Mouse (Mus musculus): ENCODE data around the gene Parp11.
A peak's percentile ranks its signal among the peaks of the same experiment; 100 is the strongest.
"Not testable (repeated sequence)": the region's sequence is repeated elsewhere in the genome, so short reads cannot be mapped to it uniquely, and the experiment has no call there.

Gene Parp11

GRCm38 (mm10) chr6:127495876-127496275, 49.2 kb downstream of the Parp11 start:
- Histone ChIP-seq H3K36me3 (ENCODE audit: control insufficient read depth, insufficient read depth, low read length, poor library complexity, severe bottlenecking) (0 out of 2 replicates have a peak, but pooled peaks cover 2% of the 10 kb centered on the region), H3K27me3 (ENCODE audit: control insufficient read depth, insufficient read depth, low read length, poor library complexity, severe bottlenecking) (no peaks in the 10 kb centered on the region)
- no peak for DNase-seq (ENCODE audit: low read depth, low spot score)

DNA sequence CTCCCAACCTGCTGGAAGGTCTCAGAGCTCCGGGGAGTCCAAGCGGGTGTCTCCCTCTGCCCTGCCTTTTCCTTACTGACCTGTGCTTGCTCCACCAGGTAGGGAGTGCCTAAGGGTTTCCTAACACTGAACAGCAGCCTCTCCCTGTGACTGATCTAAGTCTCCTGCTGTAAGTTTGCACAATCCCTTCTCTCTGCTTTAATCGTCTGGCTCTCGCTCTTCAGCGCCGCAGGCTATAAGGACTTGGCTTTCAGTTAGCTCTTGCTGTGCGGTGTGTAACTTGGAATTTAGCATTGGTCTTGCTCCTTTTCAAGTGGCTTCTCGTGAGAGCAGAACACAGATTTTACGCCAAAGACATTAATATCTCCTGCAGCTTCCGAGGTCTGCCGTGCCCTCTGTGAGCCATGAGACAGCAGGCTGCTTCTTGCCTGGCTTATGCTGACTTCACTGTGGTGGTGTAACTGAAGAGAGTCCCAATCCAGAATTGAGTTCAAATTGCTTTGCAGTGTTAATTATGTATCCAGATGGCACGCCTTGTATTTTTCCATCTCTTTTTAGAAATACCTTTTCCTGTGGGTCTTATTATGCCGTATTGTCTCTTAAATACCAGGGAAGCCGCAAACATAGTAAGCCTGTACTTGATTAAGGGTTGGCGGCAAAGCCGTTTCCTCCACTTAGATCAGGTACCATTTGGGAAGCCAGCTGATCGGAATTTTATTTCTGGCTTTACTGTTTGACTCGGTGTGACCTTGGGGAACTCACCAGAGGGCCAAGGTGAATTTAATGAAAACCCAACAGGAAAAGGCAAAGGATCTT, 50.4 kb downstream of the Parp11 start:
- no peak for DNase-seq (ENCODE audit: low read depth, low spot score)
- Histone ChIP-seq H3K27me3 (ENCODE audit: control insufficient read depth, insufficient read depth, low read length, poor library complexity, severe bottlenecking) (no peaks in the 10 kb centered on the region), H3K36me3 (ENCODE audit: control insufficient read depth, insufficient read depth, low read length, poor library complexity, severe bottlenecking) (0 out of 2 replicates have a peak, but pooled peaks cover 2% of the 10 kb centered on the region)

DNA sequence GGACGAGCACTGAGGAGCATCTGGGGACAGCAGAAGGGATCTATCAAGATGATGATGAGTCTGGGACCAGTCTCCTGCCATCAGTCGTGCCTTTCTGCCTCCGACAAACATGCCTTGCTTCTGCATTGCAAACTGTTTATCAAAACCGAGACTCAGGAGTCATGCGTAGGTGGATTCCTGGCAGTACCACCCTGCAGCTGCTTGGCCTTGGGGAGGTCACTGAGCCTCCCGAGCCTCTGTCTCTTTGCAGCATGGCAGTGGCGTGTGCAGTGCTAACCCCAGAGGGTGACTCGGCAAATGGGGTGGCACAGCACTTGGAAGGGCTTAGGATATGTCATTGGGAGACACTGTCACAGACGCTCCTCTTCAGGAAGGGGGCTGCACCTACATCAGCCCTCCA, 53.5 kb downstream of the Parp11 start:
- H3K36me3 ChIP-seq (ENCODE audit: control insufficient read depth, insufficient read depth, low read length, poor library complexity, severe bottlenecking), result no peaks in the 10 kb centered on the region
- no peak for DNase-seq (ENCODE audit: low read depth, low spot score)
- no peaks in the 10 kb centered on the region for H3K27me3 ChIP-seq (ENCODE audit: control insufficient read depth, insufficient read depth, low read length, poor library complexity, severe bottlenecking)

- no peaks in the 10 kb centered on the region for H3K27me3 ChIP-seq (ENCODE audit: control insufficient read depth, insufficient read depth, low read length, poor library complexity, severe bottlenecking)
- H3K36me3 ChIP-seq (ENCODE audit: control insufficient read depth, insufficient read depth, low read length, poor library complexity, severe bottlenecking), result no peaks in the 10 kb centered on the region
- no peak for DNase-seq (ENCODE audit: low read depth, low spot score)
Observed at GRCm38 (mm10) chr6:127500806-127501205, 54.2 kb downstream of the Parp11 start.

- Histone ChIP-seq H3K36me3 (ENCODE audit: control insufficient read depth, insufficient read depth, low read length, poor library complexity, severe bottlenecking) (no peaks in the 10 kb centered on the region), H3K27me3 (ENCODE audit: control insufficient read depth, insufficient read depth, low read length, poor library complexity, severe bottlenecking) (no peaks in the 10 kb centered on the region)
- DNase-seq (ENCODE audit: low read depth, low spot score), result peak; percentile 63
Observed at GRCm38 (mm10) chr6:127502530-127502929, 55.9 kb downstream of the Parp11 start.

DNA sequence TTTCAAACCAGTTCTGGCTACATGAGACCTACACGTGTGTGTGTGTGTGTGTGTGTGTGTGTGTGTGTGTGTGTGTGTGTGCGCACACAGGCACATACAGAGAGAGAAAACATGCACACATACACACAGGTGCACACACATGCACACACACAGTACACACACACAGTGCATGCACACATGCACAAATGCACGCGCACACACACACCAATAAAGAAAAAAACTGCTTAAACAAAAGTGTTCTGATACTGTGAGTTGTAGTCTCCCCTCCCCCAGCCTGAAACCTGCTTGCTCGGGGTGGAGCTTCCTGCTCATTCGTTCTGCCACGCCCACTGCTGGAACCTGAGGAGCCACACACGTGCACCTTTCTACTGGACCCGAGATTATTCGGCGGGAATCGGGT, 67.1 kb downstream of the Parp11 start:
- H3K27me3 ChIP-seq (ENCODE audit: control insufficient read depth, insufficient read depth, low read length, poor library complexity, severe bottlenecking); H3K36me3 ChIP-seq (ENCODE audit: control insufficient read depth, insufficient read depth, low read length, poor library complexity, severe bottlenecking); DNase-seq (ENCODE audit: low read depth, low spot score): not testable (repeated sequence)

DNA sequence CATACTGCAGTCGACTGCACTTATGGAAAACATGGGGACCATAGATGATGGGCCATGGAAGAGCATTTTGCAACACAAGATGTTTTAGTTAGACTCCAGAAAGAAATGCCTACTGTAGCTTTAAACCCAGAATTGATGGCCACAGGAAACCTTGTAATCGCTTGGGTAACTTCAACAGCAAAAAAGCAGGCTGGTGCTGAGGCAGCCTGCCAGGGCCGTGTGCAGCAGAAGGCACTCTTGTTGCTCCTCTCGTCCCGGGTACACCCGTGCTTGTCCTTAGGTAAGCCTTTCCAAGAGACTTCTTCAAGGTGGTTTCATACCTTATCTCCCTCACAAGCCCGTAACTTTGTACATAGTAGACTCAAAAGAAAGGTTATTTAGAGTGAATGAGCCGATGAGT, 74.5 kb downstream of the Parp11 start:
- DNase-seq (ENCODE audit: low read depth, low spot score), result no peak
- Histone ChIP-seq H3K27me3 (ENCODE audit: control insufficient read depth, insufficient read depth, low read length, poor library complexity, severe bottlenecking) (no peaks in the 10 kb centered on the region; the same call in 1 of the 2 replicates), H3K36me3 (ENCODE audit: control insufficient read depth, insufficient read depth, low read length, poor library complexity, severe bottlenecking) (no peaks in the 10 kb centered on the region)

- DNase-seq (ENCODE audit: low read depth, low spot score), result no peak
- no peaks in the 10 kb centered on the region for H3K36me3 ChIP-seq (ENCODE audit: control insufficient read depth, insufficient read depth, low read length, poor library complexity, severe bottlenecking)
- H3K27me3 ChIP-seq (ENCODE audit: control insufficient read depth, insufficient read depth, low read length, poor library complexity, severe bottlenecking), result no peaks in the 10 kb centered on the region; the same call in 1 of the 2 replicates
Observed at GRCm38 (mm10) chr6:127522326-127522725, 75.7 kb downstream of the Parp11 start.

- Histone ChIP-seq H3K27me3 (ENCODE audit: control insufficient read depth, insufficient read depth, low read length, poor library complexity, severe bottlenecking) (no peaks in the 10 kb centered on the region; the same call in 1 of the 2 replicates), H3K36me3 (ENCODE audit: control insufficient read depth, insufficient read depth, low read length, poor library complexity, severe bottlenecking) (no peaks in the 10 kb centered on the region)
- DNase-seq (ENCODE audit: low read depth, low spot score), result peak; percentile 76
Observed at GRCm38 (mm10) chr6:127524442-127524841, 77.8 kb downstream of the Parp11 start.

DNA sequence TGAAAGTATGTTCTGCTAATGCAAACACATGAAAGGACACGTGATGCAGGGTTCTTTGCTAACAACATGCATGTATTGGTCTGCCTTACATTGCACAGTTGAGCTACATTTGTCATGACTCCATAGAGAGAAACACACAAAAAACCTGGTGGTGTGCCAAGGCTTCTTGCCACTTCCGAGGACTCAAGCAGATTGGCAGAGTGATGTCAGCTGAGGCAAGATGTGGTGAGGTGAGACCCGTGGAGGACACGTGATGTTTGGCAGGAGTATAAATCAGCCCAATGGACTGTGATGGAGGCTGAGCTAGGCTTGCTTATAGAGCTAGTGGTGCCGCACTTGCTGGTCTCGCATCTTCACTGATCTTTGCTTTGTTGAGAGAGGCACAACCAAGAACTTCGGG, 82.0 kb downstream of the Parp11 start:
- H3K27me3 ChIP-seq (ENCODE audit: control insufficient read depth, insufficient read depth, low read length, poor library complexity, severe bottlenecking), result no peaks in the 10 kb centered on the region
- no peak for DNase-seq (ENCODE audit: low read depth, low spot score)
- no peaks in the 10 kb centered on the region for H3K36me3 ChIP-seq (ENCODE audit: control insufficient read depth, insufficient read depth, low read length, poor library complexity, severe bottlenecking)

- Histone ChIP-seq H3K36me3 (ENCODE audit: control insufficient read depth, insufficient read depth, low read length, poor library complexity, severe bottlenecking) (no peaks in the 10 kb centered on the region), H3K27me3 (ENCODE audit: control insufficient read depth, insufficient read depth, low read length, poor library complexity, severe bottlenecking) (no peaks in the 10 kb centered on the region)
- no peak for DNase-seq (ENCODE audit: low read depth, low spot score)
Observed at GRCm38 (mm10) chr6:127529451-127529850, 82.8 kb downstream of the Parp11 start.

- DNase-seq (ENCODE audit: low read depth, low spot score), result no peak
- H3K27me3 ChIP-seq (ENCODE audit: control insufficient read depth, insufficient read depth, low read length, poor library complexity, severe bottlenecking), result no peaks in the 10 kb centered on the region
- H3K36me3 ChIP-seq (ENCODE audit: control insufficient read depth, insufficient read depth, low read length, poor library complexity, severe bottlenecking), result no peaks in the 10 kb centered on the region
Observed at GRCm38 (mm10) chr6:127530206-127530605, 83.6 kb downstream of the Parp11 start.

DNA sequence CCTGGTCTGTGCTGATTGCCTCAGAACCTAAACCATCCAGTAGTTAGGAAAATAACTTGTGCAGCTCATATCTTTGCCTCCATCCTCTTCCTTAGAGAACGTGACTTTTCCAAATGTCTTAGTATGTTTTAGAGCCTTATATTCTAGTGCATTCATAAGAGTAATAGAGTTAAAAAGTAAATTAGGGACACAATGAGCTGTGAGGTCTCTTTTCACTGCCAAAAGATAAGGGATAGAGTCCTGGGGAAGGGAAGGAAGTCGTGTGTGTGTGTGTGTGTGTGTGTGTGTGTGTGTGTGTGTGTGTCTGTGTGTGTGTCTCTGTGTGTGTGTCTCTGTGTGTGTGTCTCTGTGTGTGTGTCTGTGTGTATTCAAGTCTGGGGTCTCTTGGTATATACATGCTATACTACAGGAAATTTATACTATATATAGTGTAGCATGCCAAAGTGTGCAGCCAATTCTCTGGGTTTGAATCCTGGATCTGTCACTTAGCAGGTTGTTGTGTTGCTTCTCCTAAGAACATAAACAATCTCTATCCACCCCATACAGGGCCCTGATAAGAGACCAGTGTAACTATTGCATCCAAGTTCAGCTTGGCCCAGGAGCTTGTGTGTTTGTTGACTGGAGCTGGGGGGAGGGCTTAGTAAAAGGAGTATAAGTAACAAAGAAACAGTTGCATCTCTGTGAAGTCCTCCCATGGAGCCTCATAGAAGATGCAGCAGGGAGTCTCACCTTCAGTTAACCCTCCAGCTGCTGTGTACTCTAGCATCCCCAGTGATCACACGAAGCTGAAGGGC, 85.0 kb downstream of the Parp11 start:
- no peaks in the 10 kb centered on the region for H3K27me3 ChIP-seq (ENCODE audit: control insufficient read depth, insufficient read depth, low read length, poor library complexity, severe bottlenecking)
- DNase-seq (ENCODE audit: low read depth, low spot score), result no peak
- H3K36me3 ChIP-seq (ENCODE audit: control insufficient read depth, insufficient read depth, low read length, poor library complexity, severe bottlenecking), result no peaks in the 10 kb centered on the region

- DNase-seq (ENCODE audit: low read depth, low spot score), result no peak
- no peaks in the 10 kb centered on the region for H3K36me3 ChIP-seq (ENCODE audit: control insufficient read depth, insufficient read depth, low read length, poor library complexity, severe bottlenecking)
- H3K27me3 ChIP-seq (ENCODE audit: control insufficient read depth, insufficient read depth, low read length, poor library complexity, severe bottlenecking), result no peaks in the 10 kb centered on the region
Observed at GRCm38 (mm10) chr6:127532304-127532703, 85.7 kb downstream of the Parp11 start.

DNA sequence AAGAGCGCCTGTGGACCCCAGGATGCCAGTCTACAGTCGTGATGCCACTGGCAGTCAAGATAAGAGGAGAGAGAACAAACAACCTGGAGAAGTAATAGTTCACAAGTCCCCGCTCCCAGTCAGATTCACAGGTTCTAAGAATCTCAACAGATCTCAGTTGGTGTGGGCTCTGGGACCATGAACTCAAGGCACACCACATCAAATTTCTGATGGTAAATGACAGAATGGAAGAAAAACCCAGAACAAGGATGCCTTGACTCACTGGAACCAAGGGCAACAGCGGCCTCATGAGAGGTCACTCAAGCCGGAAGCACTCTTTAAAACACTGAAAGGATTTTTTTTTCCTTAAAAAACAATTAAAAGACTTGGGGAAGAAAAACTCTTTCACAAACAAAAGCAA, 87.1 kb downstream of the Parp11 start:
- no peaks in the 10 kb centered on the region for H3K27me3 ChIP-seq (ENCODE audit: control insufficient read depth, insufficient read depth, low read length, poor library complexity, severe bottlenecking)
- no peak for DNase-seq (ENCODE audit: low read depth, low spot score)
- H3K36me3 ChIP-seq (ENCODE audit: control insufficient read depth, insufficient read depth, low read length, poor library complexity, severe bottlenecking), result no peaks in the 10 kb centered on the region

Measured in splenic B cell, adult 2 months (primary cell).